17 mouse cellular contexts compared by ENCODE assay signal in the genomic region with DNA sequence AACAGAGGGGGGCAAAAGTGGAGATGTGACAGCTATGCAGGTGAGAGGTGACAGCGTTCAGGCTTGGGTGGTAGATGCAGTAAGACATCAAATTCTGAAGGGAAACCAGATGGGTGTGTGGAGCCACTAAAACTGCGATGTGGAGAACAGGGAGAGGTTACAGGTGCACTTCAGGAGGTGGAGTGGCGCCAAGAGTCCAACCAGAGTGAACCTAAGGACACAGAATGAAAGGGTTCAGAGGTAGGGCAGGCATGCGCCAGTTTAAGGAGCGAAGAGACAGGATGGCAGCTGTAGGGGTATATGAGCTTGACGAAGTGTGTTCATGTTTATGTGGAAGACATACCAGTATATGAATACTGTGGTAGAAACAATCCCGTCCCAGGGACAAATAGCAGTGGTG.
DNase-seq lines count a peak whose midpoint lies in the region; TF ChIP-seq lines count a peak whose summit lies in the region.
"Had no signal": no experiment of that assay in that cellular context is flagged by ENCODE, and none has a peak within 500 bp of the region (broad histone marks: within the 10 kb centered on the region; RNA-seq: fewer than 3 reads in every experiment).

No protein-coding gene starts in this region.

- intact Hi-C loops in heart, postnatal 36 days (cut with DNase I): no loop called here

- no peak overlapping the region for H3K4me3 ChIP-seq in heart, embryonic 10.5 days
- H3K4me3 ChIP-seq in liver, adult 2 months (ENCODE audit: insufficient read depth, low read depth, low read length): no peak overlapping the region
- no peak overlapping the region for H3K4me3 ChIP-seq in thymus, adult 2 months (ENCODE audit: control insufficient read depth, insufficient read depth, low read length)
- H3K4me3 ChIP-seq: embryonic facial prominence, embryonic 13.5 days; forebrain, embryonic 15.5 days; hindbrain, embryonic 13.5 days; liver, embryonic 13.5 days had no signal

- TF ChIP-seq POLR2A in liver, adult 2 months (IDR thresholded peaks at IDR 0.05; ENCODE audit: extremely low read depth, insufficient read depth, low read length): no peak
- TF ChIP-seq POLR2A in thymus, adult 2 months (IDR thresholded peaks at IDR 0.05; ENCODE audit: control insufficient read depth, extremely low read depth, insufficient read depth, low read length, poor library complexity): no peak

- 87% methylated on average over 7 of the region's 7 CpGs for WGBS in heart, embryonic 10.5 days
- 76% methylated on average over 7 of the region's 7 CpGs for WGBS in liver, adult 2 months
- 56% methylated on average over 7 of the region's 7 CpGs for WGBS in thymus, adult 2 months

- TF ChIP-seq CTCF in liver, adult 2 months (IDR thresholded peaks at IDR 0.05; ENCODE audit: low read depth, low read length): no peak
- no peak for TF ChIP-seq CTCF in thymus, adult 2 months (IDR thresholded peaks at IDR 0.05; ENCODE audit: borderline replicate concordance, control insufficient read depth, extremely low read depth, insufficient read depth, low read length, poor library complexity)

- H3K4me1 ChIP-seq in heart, embryonic 10.5 days: peaks cover 43% of the 10 kb centered on the region
- H3K4me1 ChIP-seq in liver, adult 2 months (ENCODE audit: control insufficient read depth, insufficient read depth, low read length): no peaks in the 10 kb centered on the region; the same call in 1 of the 2 replicates
- peaks cover 27% of the 10 kb centered on the region for H3K4me1 ChIP-seq in thymus, adult 2 months (replicated peaks; ENCODE audit: control insufficient read depth, insufficient read depth, low read length)
- H3K4me1 ChIP-seq: hindbrain, embryonic 13.5 days had no signal

- peak overlapping the region; percentile 52; the same call in 1 of the 2 replicates for H3K27ac ChIP-seq in heart, embryonic 10.5 days
- no peak overlapping the region for H3K27ac ChIP-seq in liver, adult 2 months (replicated peaks; ENCODE audit: insufficient read depth, low read depth, low read length)
- H3K27ac ChIP-seq in thymus, adult 2 months (ENCODE audit: control insufficient read depth, insufficient read depth, low read length): peak overlapping the region; percentile 24; the same call in 1 of the 2 replicates
- H3K27ac ChIP-seq: embryonic facial prominence, embryonic 13.5 days; forebrain, embryonic 15.5 days; hindbrain, embryonic 13.5 days; liver, embryonic 13.5 days had no signal

- H3K79me2 ChIP-seq in liver, adult 2 months (ENCODE audit: control insufficient read depth, insufficient read depth, low read length): no peaks in the 10 kb centered on the region

- no peak overlapping the region for H3K9ac ChIP-seq in liver, adult 2 months (ENCODE audit: low read depth, low read length)
- H3K9ac ChIP-seq: embryonic facial prominence, embryonic 13.5 days; forebrain, embryonic 15.5 days; hindbrain, embryonic 13.5 days; liver, embryonic 13.5 days had no signal

- no peaks in the 10 kb centered on the region for H3K27me3 ChIP-seq in heart, embryonic 10.5 days (ENCODE audit: insufficient read depth, poor library complexity, severe bottlenecking)
- H3K27me3 ChIP-seq in liver, adult 2 months (ENCODE audit: control insufficient read depth, insufficient read depth, low read length): no peaks in the 10 kb centered on the region
- H3K27me3 ChIP-seq in thymus, adult 2 months (ENCODE audit: control insufficient read depth, insufficient read depth, low read length): no peaks in the 10 kb centered on the region
- H3K27me3 ChIP-seq: CH12.LX; embryonic facial prominence, embryonic 13.5 days; forebrain, embryonic 15.5 days; hindbrain, embryonic 13.5 days; liver, embryonic 13.5 days had no signal

- H3K36me3 ChIP-seq in heart, embryonic 10.5 days: no peaks in the 10 kb centered on the region
- no peaks in the 10 kb centered on the region for H3K36me3 ChIP-seq in liver, adult 2 months (ENCODE audit: control insufficient read depth, insufficient read depth, low read length)
- H3K36me3 ChIP-seq in thymus, adult 2 months (ENCODE audit: control insufficient read depth, insufficient read depth, low read length): no peaks in the 10 kb centered on the region
- H3K36me3 ChIP-seq: embryonic facial prominence, embryonic 13.5 days; forebrain, embryonic 15.5 days; hindbrain, embryonic 13.5 days; liver, embryonic 13.5 days had no signal

- H3K9me3 ChIP-seq in heart, embryonic 10.5 days: no peaks in the 10 kb centered on the region
- H3K9me3 ChIP-seq: embryonic facial prominence, embryonic 13.5 days; forebrain, embryonic 15.5 days; hindbrain, embryonic 13.5 days; liver, embryonic 13.5 days had no signal

- no peak for DNase-seq in heart, embryonic 10.5 days (ENCODE audit: low spot score)
- DNase-seq in heart, postnatal 36 days: no peak
- DNase-seq in liver, adult 2 months (ENCODE audit: extremely low read depth, low read depth, low spot score): peak; percentile 64
- no peak for DNase-seq in liver
- no peak for DNase-seq in thymus, adult 2 months
- DNase-seq in thymus, postnatal 36 days: no peak
- DNase-seq in frontal cortex, adult 2 months (ENCODE audit: extremely low spot score in 1 of 2, low spot score in 1 of 2): no peak
- no peak for DNase-seq in adrenal gland, adult 2 months
- DNase-seq: adrenal gland, postnatal 36 days; cerebellum, adult 11-12 months; cerebellum, postnatal 14 days; gastrocnemius, postnatal 36 days; liver, embryonic 13.5 days had no signal
